Mouse (Mus musculus) left cerebral cortex, postnatal 36 days (tissue): ENCODE results near the gene Sh2d5. TPM values are rescaled to one million over a fixed set of nuclear protein-coding genes. Genes with fewer than 3 reads are reported as not detected.

Experiments
- DNase-seq, 2 experiments: peaks; one replicate each; pipeline ENCODE4 v3.0.0; 2021 to 2022; ENCODE audit warnings: low spot score in 2 of 2, mixed read lengths in 1 of 2
- intact Hi-C: fragments of 180-260 bp; cut with DNase I; formaldehyde crosslinking; loops from one replicate; pipeline ENCODE4 v1.15.1; 2025
- total RNA-seq, 2 experiments: library from RNA; stranded (reverse); gene quantifications; 2 replicates each; pipeline ENCODE4 v1.2.3; 2021

Gene Sh2d5
- 10 to 100 TPM; 66.7 to 74.0 TPM for total RNA-seq

DNA sequence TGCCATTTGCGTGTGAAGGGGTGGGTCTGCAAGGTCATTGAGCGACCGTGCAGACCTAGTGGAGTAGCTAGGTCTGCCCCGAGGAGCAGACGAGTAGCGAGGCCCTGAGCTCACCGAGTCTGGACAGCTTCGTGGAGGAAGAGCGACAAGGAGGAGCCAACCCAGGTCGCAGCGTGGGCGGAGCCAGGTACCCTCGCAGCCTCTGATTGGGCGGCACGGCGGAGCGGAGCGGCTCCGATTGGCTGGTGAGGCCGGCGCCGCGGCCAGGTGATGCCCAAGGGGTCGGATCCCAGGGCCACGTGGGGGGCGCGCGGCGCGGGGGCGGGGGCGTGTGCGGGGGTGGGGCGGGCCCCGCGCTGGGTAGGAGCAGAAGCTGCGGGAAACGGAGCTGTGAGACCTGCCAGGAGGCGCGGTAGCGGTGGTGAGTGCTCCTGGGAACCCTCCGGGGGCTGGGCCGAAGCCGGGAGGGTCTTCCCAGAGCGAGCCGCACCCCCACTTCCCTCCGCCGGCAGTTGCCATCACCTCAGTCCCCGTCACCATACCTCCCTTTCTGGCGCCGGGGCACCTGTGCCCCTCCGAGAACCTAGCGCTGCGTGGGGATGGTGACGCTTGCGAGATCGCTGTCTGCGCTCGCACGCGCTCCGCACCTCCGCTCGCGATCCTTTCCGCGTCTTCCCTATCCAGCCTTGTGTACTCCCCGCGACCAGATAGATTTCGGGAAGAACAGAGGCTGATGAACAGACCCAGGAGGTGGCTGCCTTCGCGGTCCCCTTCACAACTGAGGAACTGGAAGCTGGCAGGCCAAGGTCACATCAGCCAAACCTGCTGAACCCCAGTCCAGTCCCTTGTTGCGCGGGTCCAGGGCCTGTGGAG is at the start of gene Sh2d5, which contains the start of gene Kif17:
Gene Sh2d5 (plus strand): TSS at position 316 of the 873 bp plus-strand sequence.
Gene Kif17 (plus strand): TSS at position 348 of the 873 bp plus-strand sequence.
- intact Hi-C loops, result no loop called here
- peak; percentile 88 to 94 for DNase-seq

DNA sequence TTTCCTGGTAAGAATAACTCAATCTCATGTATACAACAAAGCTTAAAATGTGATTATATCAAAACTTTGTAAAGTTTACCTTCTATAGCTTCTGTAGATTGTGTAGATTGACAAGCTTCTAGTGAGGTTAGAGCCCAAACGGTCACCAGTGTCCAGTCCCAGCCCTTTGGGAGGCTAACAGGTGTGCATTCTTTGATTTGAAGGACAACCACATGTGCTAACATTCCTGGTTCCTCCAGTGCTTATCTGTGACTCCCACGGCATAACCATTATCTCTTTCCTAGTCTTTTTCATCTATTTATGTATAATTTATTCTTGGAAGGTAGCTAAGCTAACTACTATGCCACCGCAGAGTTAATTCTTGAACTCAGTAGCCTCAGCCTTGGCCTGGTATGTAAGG is 49.4 kb upstream of the Sh2d5 start:
- intact Hi-C loops, result no loop called here

DNA sequence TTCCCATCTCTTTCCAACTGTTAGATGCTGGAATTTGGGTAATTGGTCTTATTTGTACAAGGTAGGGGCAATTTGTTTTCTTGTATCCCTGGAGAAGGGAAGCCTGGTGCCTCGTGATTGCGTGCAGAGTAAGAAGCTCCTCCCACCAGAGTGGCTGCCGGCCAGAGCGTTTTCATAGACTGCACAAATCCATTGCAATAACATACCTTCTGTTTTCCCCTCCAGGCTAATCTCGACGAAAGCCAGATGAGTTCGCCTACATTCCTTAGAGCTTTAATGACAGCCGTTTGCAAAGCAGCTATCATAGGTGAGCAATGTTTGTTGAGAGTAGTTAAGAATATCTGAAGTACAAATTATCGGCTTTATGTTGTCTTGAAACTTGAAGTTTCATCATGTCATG is 48.5 kb upstream of the Sh2d5 start:
- intact Hi-C loops, result no loop called here

More for the DNA sequence above, 49.4 kb upstream of the Sh2d5 start:
- DNase-seq, result no peak

DNA sequence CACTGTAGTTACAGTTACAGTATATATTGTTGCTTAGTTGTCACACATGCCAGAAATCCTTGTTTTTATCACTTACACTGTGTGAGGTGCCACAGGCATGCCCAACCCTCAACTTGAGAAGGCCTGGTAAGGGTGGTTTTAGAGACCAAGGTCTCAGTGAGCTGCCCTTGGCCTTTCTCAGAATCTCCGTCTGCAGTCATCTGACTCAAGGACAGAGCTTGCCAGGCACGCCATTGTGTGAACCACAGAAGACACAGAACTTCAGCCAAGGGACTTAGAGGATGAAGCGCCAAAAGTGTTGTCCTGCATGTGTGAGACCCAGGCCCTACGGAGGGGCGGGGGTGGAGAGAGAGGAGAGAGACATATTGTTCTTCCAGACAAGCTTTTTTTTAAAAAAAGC is 40.1 kb upstream of the Sh2d5 start:
- no peak for DNase-seq
- intact Hi-C loops, result no loop called here

More for the DNA sequence above, 48.5 kb upstream of the Sh2d5 start:
- no peak for DNase-seq

DNA sequence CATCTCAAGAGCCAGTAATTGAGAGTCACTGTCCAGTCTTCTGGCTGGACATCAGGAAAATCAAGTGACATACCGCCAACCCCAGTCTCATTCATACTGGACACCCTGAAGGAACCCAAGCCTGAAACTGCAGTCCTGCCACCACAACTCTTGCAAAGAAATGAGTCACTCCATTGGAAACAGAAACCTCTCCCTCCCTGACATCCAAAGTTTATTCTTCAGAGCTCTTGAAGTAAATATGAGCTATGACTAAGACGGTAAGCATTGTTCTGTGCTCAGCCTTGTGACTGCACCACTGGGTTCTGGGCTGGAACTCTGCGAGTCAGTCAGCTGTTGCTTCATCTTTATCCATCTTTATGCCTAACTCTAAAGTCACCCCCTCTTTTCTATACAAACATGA is 36.3 kb upstream of the Sh2d5 start:
- no peak for DNase-seq
- intact Hi-C loops, result no loop called here

DNA sequence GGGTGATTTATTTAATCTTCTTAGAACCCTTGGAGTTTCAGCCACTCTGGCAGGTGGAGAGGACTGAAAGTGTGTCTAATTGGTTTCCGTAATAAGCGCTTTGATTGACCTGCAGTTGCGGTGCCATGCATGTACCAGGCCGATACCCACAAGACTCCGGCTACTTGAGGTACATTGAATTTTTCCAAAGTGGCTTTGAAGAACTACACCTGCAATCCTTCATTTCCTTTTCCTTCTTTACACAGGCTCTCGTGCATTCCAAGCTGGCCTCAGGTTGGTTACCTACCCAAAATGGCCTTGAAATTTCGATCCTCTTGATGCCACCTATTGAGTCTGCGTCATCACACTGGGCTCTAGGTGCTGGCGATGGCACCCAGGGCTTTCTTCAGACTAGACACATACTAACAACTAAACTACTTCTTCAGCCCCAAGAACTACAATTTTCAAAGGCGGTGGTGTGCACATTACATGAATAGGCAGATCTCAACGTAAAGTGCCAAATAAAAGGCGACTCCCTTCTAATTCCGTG is 34.5 kb upstream of the Sh2d5 start:
- no peak for DNase-seq
- intact Hi-C loops, result no loop called here

DNA sequence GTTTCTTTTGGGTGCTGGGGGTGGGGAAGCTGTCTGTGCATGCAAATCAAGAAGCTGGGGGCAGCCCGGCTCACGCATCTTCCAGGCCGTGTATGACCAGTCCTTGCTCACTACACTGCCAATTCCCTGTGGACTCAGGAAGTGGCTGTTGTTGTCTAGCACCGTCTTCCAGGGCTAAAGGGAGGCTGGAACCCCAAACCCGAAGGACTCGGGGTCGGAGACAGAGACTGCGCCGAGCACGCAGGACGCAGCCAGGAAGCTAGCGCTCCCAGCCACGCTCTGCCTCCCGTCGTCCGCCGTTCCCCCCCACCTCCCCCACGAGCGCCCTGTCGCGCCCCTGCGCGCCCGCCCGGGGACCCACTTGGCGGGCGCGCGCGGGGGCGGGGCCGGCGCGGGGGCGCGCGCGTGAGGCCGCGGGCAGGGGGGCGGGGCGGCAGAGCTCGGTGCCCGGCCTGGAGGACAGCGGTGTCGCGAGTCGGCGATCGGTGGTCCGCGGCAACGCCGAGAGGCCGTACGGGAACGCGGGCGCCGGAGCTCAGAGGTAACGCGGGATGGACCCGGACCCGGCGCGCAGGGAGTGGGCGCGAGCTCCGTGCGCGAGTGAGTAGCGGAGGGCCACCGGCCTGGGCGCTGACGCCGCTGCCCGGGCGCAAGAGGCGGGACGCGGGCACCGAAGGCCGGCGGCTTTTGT is 33.9 kb upstream of the Sh2d5 start, which contains the start of gene Hp1bp3:
Gene Hp1bp3 (plus strand): TSS at position 97 of the 691 bp plus-strand sequence.
- intact Hi-C loops, result no loop called here
- peak in 1 of 2 experiments; percentile 80 for DNase-seq

DNA sequence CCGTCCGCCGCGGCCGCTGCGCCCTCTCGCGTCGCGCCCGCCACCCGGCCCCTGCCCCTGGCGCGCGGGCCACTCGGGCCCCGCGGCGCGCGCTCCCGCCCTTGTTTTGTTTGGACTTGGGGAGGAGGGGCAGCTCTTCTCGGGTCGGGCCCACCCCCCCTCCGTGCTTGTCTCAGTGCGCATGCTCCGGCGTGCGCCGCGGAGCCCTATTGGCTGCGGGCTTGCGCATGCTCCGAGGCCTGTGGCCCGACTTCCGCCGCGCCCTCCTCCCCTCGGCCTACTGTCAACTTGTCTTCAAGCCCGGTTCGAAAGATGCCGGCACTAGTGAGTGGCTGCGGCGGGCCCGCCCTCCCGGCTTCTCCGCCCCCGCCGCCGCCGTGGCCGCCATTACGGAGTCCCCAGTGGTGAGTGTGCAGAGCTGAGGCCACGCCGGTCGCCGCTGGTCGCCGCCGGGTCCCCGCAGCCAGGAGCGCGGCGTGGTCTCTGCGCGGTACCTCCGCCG is 33.3 kb upstream of the Sh2d5 start:
- DNase-seq, result peak; percentile 97 to 98
- intact Hi-C loops, result no loop called here

DNA sequence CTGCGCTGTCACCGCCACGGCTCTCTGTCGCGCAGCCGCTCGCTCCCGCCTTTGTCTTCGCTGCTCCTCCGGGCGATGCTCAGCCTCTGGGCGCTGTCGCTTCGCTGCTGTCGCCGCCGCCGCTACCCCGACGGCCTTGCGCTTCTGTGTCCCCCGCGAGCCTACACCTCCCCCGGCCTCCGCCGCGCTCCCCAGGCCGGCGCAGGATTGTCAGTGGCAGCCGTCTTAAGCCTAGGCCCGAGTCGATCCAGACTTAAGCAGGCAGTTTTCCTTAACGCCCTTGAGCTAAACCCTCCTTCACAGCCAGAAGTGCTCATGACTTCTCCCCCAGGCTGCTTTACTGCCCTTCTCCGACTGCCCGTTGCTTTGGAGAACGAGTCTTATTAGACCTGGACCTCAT is 32.8 kb upstream of the Sh2d5 start:
- DNase-seq, result no peak
- intact Hi-C loops, result no loop called here

DNA sequence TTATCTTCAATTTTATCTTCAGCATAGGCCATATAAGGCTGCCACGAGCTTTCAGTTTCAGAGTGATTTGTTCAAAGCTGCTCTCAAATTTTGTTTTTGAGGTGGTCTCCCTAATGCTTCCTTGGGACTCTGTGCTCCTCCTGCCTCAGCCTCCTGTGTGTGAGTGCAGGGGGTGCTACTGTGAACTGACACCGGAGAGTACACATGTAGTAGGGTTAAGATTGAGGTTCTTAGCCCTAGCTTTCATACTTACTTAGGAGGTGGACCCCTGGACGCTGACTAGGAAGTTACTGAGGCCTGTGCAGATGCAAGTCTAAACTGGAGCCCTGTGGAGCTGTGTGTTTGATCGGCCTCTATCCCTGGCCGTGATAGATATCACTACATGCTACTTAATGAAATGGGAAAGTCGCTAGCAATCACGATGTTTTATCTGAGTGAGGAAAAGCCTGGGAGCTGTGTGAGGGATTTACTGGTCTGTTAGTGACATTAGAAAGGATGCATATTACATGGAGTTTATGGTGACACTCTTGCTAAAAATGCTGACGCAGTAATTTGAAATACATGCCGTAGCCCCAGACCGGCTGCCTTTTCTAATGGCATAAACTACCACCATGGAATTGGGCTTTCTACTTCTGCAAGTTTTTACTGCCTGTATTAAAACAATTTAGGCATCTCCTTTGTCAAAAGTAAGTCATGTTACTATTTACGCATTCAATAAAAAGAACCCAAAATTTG is 32.1 kb upstream of the Sh2d5 start:
- DNase-seq, result no peak
- intact Hi-C loops, result no loop called here

DNA sequence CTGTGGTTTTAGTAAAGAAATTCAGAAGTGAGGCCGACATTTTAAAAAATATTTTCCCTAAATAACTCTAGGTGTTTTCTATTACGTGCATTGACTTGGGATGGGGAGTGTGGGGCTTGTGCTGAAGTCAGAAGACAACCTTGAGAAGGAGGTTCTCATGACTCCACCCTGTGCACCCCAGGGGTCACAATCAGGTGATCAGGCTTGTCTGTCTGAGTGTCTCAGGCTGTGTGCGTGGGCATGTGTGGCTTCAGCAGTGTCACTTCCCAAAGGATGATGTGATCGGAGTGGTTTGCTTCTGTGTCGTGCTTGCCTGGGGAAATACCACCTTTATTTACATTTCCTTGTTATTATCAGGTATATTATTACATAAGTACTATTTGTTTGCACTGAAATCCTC is 30.9 kb upstream of the Sh2d5 start:
- intact Hi-C loops, result no loop called here
- DNase-seq, result no peak

DNA sequence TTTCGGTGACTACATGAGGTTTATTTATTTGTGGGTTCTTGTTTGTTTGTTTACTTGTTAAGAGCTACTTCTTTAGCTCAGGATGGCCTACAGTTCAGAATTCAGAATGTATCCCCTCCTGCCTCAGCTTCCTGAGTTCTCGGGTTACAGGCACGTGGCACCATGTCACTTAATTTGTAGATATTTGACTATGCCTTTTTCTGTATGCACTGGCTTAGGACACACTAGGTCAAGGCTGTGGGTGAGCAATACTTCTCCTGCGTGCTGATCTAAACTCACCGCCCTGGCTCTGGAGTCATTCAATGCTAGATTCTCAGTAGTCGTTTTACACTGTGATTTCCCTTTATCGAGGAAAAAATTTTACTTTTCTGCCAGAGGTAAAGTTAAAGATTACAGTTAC is 29.4 kb upstream of the Sh2d5 start:
- intact Hi-C loops, result no loop called here
- DNase-seq, result no peak

DNA sequence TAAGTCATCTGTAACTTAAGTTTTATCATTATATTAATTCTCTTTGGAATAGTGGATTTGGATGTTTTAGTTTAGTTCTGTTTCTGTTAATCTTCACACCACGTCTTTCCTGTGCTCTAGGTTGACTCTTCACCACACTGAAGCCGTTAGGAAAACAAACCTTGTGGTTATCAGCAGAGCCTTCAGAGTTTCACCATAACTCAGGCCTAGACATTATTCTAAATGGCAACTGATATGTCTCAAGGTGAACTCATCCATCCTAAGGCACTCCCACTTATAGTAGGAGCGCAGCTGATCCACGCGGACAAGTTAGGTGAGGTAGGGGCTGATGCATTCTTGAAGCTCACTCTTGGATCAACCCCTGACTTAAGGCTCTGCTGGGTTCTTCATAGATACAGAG is 28.8 kb upstream of the Sh2d5 start:
- DNase-seq, result no peak
- intact Hi-C loops, result no loop called here

DNA sequence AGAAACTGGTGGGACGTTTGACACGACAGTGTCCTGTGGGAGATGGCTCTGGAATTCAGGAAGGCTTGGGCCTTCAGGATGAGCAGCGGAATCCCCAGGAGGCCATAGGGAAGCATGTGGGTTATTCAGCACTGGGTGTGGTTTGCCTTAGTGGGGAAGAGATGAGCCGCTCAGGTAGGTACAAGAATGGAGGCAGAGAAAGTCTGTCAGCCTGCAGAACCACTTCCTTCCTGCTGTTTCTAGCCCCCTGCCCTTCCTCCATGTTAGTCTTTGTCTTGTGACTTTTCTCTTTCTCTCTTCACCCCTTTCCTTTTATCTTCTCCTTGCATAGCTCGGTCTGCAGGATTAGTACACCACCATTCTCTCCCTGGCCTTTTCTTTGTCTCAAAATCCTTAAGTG is 27.8 kb upstream of the Sh2d5 start:
- DNase-seq, result no peak
- intact Hi-C loops, result no loop called here

DNA sequence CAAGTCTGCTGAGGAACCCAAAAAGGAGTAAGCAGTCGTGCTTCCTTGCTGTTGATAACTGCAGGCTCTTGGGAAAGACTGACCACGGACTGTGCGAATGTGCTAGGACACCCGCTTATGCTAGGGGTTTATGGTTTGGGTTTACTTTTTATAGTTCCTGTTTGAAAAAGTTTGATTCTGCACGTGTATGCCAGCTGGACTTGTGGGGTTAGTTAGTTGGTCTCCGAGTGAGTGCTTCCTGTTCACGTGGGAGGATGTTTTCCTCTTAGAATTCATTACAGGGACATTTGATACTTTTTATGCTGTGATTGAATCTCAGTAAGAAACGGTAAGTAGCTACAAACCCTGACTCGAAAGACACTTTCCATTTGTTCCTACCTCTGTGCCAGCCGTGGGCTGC is 26.6 kb upstream of the Sh2d5 start:
- no peak for DNase-seq
- intact Hi-C loops, result no loop called here

DNA sequence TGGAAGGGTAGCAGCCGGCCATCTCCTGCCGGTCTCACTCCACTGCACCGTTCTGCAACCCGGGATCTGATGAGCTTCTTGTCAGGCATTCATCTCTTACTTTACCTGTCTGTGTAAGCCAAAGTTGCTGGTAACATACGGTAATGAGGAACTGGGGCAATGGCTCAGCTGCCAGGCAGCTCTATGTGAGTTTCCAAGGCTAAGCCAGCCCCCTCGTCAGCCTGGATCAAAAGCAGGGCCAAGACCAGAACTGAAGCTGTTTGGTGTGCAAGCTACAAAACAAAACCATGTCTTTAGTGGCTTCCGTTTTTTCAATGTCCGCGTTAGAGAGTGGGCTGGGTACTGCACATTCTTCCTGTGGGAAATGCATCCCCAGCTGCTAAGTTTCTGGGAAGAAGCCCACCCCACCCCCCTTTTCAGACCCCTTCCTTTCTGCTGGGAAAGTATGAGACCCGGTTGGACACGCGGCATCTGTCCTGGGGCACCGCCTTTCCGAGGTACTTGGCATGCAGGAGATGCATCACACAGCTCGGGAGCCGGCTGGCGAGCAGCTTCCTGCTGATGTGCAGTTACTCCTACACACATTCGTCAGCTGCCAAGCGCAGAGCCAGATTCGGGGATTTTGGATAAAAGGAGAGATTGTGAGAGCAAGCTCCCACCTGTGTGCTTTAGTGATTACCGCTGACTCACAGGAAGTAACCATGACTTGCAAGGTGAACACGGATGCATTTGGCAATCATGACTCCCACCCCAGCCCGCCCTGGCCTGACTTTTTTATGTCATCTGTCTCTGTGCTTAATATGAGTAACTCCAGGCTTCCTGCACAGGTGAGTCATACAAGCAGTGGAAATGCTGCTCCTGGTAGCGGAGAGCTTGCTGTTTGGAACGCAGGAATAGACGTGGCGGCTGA is 3.2 kb upstream of the Sh2d5 start:
- intact Hi-C loops, result no loop called here
- peak; percentile 84 for DNase-seq

DNA sequence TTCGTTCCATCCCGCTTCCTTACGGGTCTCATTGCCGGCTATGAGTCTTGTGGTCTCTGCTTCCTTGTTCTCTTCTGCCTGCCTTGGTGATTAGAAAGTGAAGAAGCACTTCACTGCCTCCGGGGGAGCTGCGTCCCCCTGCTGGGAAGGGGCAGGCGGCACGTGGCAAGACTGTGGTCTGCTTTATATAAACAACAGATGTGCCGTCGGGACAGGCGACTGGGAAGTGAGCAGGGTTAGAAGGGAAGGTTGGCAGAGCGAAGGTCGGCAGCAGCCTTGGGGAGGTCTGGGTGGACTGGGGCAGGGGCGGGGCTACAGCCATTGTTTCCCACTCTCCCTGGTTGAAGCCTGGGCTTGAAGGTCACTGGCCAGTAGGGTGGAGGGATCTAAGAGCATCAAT is 1.6 kb downstream of the Sh2d5 start:
- intact Hi-C loops, result no loop called here
- peak in 1 of 2 experiments; percentile 37 for DNase-seq

DNA sequence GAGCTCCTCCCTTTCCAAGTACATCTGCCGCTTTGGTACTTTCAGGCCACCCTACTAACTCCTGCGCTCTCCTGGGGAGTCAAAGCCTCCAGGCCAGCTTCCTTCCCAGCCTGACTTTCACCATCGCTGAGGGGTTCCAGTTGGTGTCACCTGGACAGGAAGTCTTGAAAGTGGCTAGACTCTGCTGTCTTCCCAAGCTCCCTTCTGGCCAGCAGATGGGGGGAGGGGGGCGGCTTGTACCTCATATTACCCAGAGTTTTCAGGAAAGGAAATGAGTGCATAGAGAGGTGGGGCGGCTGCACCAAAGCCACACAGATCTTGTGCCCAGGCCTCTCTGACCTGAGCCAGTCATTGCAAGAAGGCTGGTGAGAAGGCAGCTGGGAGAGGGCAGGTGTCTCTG is 2.0 kb downstream of the Sh2d5 start:
- no peak for DNase-seq
- intact Hi-C loops, result no loop called here
